Mouse (Mus musculus) liver, embryonic 11.5 days (tissue): ENCODE measurements around the gene Loxl3. TPM values are rescaled to one million over a fixed set of nuclear protein-coding genes. Genes with fewer than 3 reads are reported as not detected.

Source experiments
- ATAC-seq: fragments of 200-750 bp; cut with Nextera tagmentation; replicated peaks from 2 replicates; pipeline ENCODE4 v1.8.0; 2017; ENCODE audit warnings: moderate number of reproducible peaks, mild to moderate bottlenecking, moderate TSS enrichment, moderate library complexity; ENCODE audit not compliant: low FRiP score
- DNase-seq: peaks from one replicate; pipeline ENCODE4 v3.0.0-alpha.2; 2017; ENCODE audit warnings: low spot score
- H3K27ac ChIP-seq: fragments of 300-500 bp; sonication (generic); 2 replicates; pipeline ENCODE4 v1.5.1; 2014; ENCODE audit warnings: mild to moderate bottlenecking, low read depth, low read length, control low read depth
- H3K27me3 ChIP-seq: fragments of 300-500 bp; sonication (generic); replicated peaks from 2 replicates; pipeline ENCODE4 v1.6.1; 2014; ENCODE audit warnings: low read length, mixed read lengths; ENCODE audit not compliant: control insufficient read depth, insufficient read depth
- H3K36me3 ChIP-seq: fragments of 300-500 bp; sonication (generic); 2 replicates; pipeline ENCODE4 v1.6.1; 2014; ENCODE audit warnings: mild to moderate bottlenecking, low read length, moderate library complexity, mixed read lengths; ENCODE audit not compliant: control insufficient read depth, insufficient read depth
- H3K4me1 ChIP-seq: fragments of 300-500 bp; sonication (generic); replicated peaks from 2 replicates; pipeline ENCODE4 v1.6.1; 2014; ENCODE audit warnings: low read length, mixed read lengths; ENCODE audit not compliant: control insufficient read depth, insufficient read depth
- H3K4me2 ChIP-seq: fragments of 300-500 bp; sonication (generic); 2 replicates; pipeline ENCODE4 v1.6.1; 2014; ENCODE audit warnings: mild to moderate bottlenecking, control low read depth, moderate library complexity
- H3K4me3 ChIP-seq: fragments of 300-500 bp; sonication (generic); 2 replicates; pipeline ENCODE4 v1.5.1; 2014; ENCODE audit warnings: low read depth, low read length, control low read depth
- H3K9ac ChIP-seq: fragments of 300-500 bp; sonication (generic); 2 replicates; pipeline ENCODE4 v1.6.1; 2014; ENCODE audit warnings: low read depth, low read length, control low read depth
- H3K9me3 ChIP-seq: fragments of 300-500 bp; sonication (generic); 2 replicates; pipeline ENCODE4 v1.6.1; 2016; ENCODE audit warnings: low read length, inconsistent platforms, mixed read lengths; ENCODE audit not compliant: control insufficient read depth
- WGBS: fragments of 180-500 bp; shearing (Covaris S2); extraction: QIAGEN DNeasy Blood & Tissue Kit; methylation state at CpG from one replicate; pipeline ENCODE4 v1.1.7; 2014; 5-methylcytosine and 5-hydroxymethylcytosine counted together
- polyA plus RNA-seq: library from polyadenylated mRNA; unstranded; fragments of >200 nt; fragmentation: Nextera tagmentation; extraction: Ambion mirVana; gene quantifications from 2 replicates; pipeline ENCODE4 v1.2.1, GENCODE M21; 2014

The Loxl3 gene
- polyA plus RNA-seq, 1 experiment from 2014 or later: 6.2 TPM

DNA sequence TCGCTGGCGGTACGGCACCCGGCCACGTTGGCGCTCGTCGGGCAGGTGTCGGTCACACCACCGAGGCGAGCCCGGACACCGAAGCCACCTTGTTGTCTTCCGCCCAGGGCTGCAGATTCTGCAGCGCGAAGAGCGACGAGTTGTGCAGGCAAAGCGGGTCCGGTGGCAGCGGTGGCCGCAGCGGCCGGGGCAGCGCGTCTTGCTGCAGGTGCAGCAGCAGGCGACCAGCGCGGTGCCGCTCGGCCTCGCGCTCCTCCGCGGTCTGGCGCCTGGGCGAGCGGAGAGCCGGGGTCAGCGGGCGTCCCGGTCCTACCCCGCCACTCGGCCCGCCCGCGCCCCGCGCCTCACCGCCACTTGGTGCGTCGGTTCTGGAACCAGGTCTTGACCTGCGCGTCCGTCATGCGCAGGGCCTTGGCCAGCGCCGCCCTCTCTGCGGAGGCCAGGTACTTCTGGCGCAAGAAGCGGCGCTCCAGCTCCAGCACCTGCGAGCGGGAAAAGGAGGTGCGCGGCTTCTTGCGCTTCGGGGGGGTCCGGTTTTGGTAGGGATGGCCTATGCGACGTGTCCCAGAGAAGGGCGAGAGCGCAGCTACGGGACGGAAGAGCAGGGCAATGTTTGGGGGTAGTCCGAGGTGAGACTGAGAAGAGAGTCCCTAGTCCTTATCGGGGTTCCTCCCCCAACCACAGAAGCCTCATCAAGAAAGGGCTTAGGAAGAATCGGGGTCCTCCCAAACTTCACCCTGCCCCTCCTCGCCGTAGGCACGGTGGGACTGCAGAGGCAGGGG is 34.9 kb downstream of the Loxl3 start:
- Histone ChIP-seq H3K4me2 (peak overlapping the region; percentile 53), H3K36me3 (no peaks in the 10 kb centered on the region), H3K9ac (no peak overlapping the region), H3K27me3 (peaks cover 99% of the 10 kb centered on the region), H3K27ac (no peak overlapping the region), H3K4me1 (peaks cover 19% of the 10 kb centered on the region), H3K4me3 (peak overlapping the region; percentile 36), H3K9me3 (no peaks in the 10 kb centered on the region)
- ATAC-seq: no peak
- no peak for DNase-seq
- whole genome bisulfite sequencing: 1% methylated on average over 81 of the region's 81 CpGs

DNA sequence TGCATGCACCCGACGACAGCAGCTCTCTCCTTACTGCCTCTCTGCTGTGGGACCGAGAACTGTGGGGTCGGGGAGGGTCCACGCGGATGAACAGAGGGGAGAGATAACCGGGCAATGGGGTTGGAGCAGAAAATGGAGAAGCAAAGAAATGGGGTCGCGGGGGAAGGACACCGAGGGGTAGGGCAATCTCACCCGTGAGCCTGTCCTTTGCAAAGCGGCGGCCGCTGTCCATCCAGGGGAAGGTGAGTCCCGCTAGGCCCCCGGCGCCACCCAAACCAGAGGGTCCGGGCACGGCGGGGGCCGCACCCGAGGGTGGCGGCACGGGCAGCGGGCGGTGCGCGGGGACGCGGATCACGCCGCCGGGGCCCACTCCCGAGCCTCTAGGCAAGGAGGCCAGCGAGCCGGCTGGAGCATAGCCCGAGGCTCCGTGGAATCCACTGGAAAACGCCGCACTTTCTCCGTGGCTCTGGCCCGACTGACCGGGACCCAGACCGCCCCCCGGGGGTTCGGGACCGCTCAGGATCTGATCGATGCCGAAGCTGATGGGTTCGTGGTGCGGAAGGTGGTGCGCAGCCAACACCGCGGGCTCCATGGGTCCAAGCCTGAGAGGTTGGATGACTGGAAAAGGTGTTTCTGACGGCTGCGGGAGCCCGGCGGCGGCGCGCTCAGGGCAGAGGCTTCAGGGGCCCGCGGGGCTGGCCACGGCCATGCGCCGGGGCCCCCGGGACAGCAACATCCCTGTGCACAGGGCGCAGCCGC is 35.7 kb downstream of the Loxl3 start:
- H3K9ac ChIP-seq: no peak overlapping the region
- no peaks in the 10 kb centered on the region for H3K36me3 ChIP-seq
- no peak for ATAC-seq
- H3K9me3 ChIP-seq: no peaks in the 10 kb centered on the region
- peak overlapping the region; percentile 37 for H3K4me2 ChIP-seq
- DNase-seq: no peak
- H3K27ac ChIP-seq: no peak overlapping the region
- 2% methylated on average over 69 of the region's 69 CpGs for WGBS
- peaks cover 19% of the 10 kb centered on the region for H3K4me1 ChIP-seq
- H3K4me3 ChIP-seq: peak overlapping the region; percentile 31
- H3K27me3 ChIP-seq: peaks cover 99% of the 10 kb centered on the region

DNA sequence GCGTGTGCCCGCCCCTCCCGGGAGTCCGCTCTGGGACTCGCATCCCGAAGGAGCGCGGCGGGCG is 36.1 kb downstream of the Loxl3 start, which contains the start of gene Tlx2:
Gene Tlx2, minus strand, starts transcription at position 47 of the 64 bp plus-strand sequence.
- Histone ChIP-seq H3K27ac (no peak within 1 kb of the TSS), H3K4me1 (peaks cover 19% of the 10 kb centered on the region), H3K36me3 (no peaks in the 10 kb centered on the region), H3K27me3 (peaks cover 97% of the 10 kb centered on the region), H3K9ac (no peak within 1 kb of the TSS), H3K9me3 (no peaks in the 10 kb centered on the region), H3K4me2 (peak within 1 kb of the TSS; percentile 53), H3K4me3 (peak within 1 kb of the TSS; percentile 36)
- DNase-seq: no peak
- 1% methylated on average over 10 of the region's 10 CpGs for whole genome bisulfite sequencing
- ATAC-seq: no peak

DNA sequence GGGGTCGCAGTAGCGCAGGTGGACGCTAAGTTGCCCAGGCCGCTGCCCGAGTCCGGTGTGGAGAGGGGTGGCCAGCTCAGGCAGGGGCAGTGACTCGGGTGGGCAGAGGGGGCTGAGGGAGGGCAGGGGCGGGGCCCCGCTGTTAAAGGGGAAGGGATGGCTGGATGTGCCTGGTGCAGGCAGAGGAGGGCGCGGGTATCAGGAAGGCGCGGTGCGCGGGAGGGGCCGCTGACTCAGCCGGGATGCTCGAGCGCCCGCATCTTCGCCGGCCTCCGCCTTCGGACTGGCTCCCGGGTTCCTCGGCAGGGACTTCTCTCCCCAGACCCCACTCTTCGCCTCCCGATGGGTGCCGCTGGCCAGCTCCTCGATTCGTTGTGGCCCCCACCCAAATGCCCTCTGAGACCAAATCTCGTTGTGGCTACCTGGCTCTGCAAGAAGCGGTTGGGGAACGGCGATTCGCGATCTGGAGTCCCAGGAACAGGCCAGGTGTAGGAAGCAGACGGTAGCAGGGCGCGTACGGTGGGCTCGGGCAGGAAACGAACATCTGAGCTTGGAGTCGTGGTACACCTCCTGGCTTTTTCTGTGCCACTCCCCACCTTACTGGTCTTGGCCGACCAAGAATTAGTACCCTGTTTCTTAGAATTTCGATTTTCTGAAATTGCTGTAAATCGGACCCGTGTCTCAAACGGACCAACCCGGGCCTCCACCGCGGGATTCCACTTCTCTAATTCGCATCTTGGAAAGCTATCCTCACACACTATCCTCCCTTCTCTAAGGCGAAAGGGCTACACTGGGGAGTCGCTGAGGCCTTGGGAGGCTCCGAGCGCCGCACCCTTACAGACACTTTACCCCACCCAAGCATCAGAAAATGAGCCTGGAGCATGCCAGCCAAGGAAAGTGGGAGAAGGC is 36.6 kb downstream of the Loxl3 start:
- Histone ChIP-seq H3K4me3 (peak overlapping the region; percentile 31), H3K36me3 (no peaks in the 10 kb centered on the region), H3K9ac (no peak overlapping the region), H3K27me3 (peaks cover 93% of the 10 kb centered on the region), H3K27ac (no peak overlapping the region), H3K4me2 (peak overlapping the region; percentile 39), H3K9me3 (no peaks in the 10 kb centered on the region), H3K4me1 (peaks cover 19% of the 10 kb centered on the region)
- no peak for ATAC-seq
- peak; percentile 77 for DNase-seq
- 1% methylated on average over 58 of the region's 58 CpGs for WGBS

DNA sequence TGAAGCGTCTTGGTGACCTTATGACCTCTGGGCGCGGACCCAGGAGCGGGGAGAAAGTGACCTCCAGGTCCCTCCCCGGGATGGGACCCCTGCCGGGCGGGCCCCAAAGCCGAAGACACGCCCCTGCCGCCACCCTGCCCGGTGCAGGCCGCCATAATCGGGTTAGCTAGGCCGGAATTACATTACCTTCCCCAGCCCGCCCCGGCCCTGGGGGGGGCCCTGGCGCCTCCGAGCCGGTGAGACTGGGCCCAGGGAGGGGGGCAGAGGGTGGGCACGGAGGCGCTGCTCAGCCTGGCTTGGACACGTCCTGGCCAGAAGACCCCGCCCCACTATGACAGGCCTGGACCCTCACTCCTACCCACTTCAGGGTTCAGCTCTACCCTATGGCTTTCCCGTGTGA is 37.2 kb downstream of the Loxl3 start:
- peaks cover 90% of the 10 kb centered on the region for H3K27me3 ChIP-seq
- no peaks in the 10 kb centered on the region for H3K9me3 ChIP-seq
- peak overlapping the region; percentile 39; the same call in 1 of the 2 replicates for H3K4me2 ChIP-seq
- no peak for ATAC-seq
- no peak overlapping the region for H3K9ac ChIP-seq
- peaks cover 19% of the 10 kb centered on the region for H3K4me1 ChIP-seq
- no peak overlapping the region for H3K4me3 ChIP-seq
- no peaks in the 10 kb centered on the region for H3K36me3 ChIP-seq
- 4% methylated on average over 24 of the region's 24 CpGs for WGBS
- no peak for DNase-seq
- no peak overlapping the region for H3K27ac ChIP-seq

DNA sequence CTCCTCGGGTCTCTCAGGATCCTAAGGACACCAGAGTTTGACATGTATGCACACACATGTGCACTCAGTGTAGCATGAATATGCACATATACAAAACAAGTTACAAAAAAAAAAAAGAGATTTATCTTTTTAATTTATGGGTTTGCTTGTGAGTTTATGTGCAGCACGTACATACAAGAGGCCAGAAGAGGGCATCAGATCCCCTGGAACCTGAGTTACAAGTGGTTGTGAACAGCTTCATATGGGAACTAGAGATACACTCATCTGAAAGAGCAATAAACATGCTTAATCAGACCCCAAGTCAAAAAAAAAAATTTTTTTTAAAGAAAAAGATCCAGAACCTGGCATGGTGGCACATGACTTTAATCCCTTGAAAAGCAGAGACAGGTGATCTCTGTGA is 41.0 kb downstream of the Loxl3 start:
- ATAC-seq (no peak), DNase-seq (no peak)
- no peak overlapping the region for H3K4me3 ChIP-seq
- peaks cover 59% of the 10 kb centered on the region for H3K27me3 ChIP-seq
- no peak overlapping the region for H3K4me2 ChIP-seq
- no peaks in the 10 kb centered on the region for H3K36me3 ChIP-seq
- 31% methylated on average over 2 of the region's 2 CpGs for WGBS
- H3K27ac ChIP-seq: no peak overlapping the region
- no peaks in the 10 kb centered on the region for H3K9me3 ChIP-seq
- no peak overlapping the region for H3K9ac ChIP-seq
- peaks cover 15% of the 10 kb centered on the region for H3K4me1 ChIP-seq

DNA sequence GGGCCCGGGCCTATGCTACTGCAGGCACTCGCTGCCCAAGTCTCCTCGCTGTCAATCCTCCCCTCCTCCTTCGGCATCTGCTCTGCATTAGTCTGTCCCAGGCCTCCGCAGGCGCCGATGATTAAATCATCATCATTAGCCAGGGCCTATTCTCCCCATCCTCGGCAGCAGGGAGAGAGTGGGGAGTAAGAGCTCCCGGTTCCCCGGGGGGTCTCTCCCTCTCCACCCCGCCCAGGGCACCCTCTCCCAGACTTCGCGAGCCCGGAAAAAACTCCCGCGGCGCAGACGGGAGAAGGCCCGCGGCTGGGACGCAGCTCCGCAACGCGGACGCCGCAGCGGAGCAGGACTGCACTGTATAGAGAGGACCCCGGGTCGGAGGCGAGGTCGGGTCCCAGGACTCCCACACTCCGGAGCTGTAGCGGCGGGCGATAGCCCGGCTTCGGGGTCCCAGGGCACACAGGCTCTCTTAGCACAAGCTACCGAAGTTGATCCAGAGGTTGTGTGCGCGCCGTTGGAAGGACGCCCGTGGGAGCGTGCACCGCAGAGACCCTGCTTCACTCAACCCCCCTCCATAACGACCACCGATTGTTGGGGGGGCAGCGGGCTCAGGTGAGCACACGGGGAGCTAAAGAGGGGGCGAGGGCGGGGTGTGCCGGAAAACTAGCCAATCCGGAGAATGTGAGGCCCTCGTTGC is 43.8 kb downstream of the Loxl3 start, which contains the start of gene Pcgf1:
Gene Pcgf1, plus strand, starts transcription at position 240 of the 694 bp plus-strand sequence.
- peaks cover 38% of the 10 kb centered on the region for H3K27me3 ChIP-seq
- no peak for DNase-seq

DNA sequence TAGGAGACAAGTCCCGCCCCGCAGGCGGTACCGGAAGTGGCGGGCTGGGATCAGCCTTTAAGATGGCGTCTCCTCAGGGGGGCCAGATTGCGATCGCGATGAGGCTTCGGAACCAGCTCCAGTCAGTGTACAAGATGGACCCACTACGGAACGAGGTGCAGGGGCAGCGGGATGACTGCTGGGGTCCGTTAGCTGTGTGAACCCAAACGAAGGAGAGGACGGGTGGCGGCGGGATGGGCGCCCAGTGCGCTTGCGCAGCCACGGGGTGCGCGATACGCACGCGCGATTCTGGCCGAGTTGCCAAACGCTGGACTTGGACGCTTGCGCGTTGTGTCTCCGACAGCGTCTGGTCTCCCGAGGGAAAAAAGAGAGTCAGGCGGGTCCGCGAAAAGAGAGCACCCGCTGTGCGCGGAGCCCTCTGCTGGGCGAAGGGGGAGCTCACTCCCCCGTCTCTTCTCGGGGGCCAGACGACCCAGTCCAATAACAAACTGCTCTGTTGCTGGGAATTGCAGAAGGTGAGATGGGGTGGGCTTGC is 44.4 kb downstream of the Loxl3 start:
- Histone ChIP-seq H3K27ac (peak overlapping the region; percentile 81), H3K9me3 (no peaks in the 10 kb centered on the region), H3K4me3 (peak overlapping the region; percentile 76), H3K36me3 (peaks cover 12% of the 10 kb centered on the region; the same call in 1 of the 2 replicates), H3K4me1 (peaks cover 5% of the 10 kb centered on the region), H3K4me2 (peak overlapping the region; percentile 96), H3K9ac (peak overlapping the region; percentile 79), H3K27me3 (peaks cover 38% of the 10 kb centered on the region)
- ATAC-seq (peak; percentile 91), DNase-seq (peak; percentile 100)
- WGBS: under 1% methylated on average over 46 of the region's 46 CpGs

More for the DNA sequence above, 43.8 kb downstream of the Loxl3 start, which contains the start of gene Pcgf1:
- Histone ChIP-seq H3K9ac (peak within 1 kb of the TSS; percentile 79), H3K4me2 (peak within 1 kb of the TSS; percentile 96), H3K4me3 (peak within 1 kb of the TSS; percentile 76), H3K27ac (peak within 1 kb of the TSS; percentile 81), H3K9me3 (no peaks in the 10 kb centered on the region), H3K36me3 (peaks cover 12% of the 10 kb centered on the region; the same call in 1 of the 2 replicates), H3K4me1 (peaks cover 5% of the 10 kb centered on the region)
- under 1% methylated on average over 54 of the region's 54 CpGs for WGBS
- peak; percentile 59 for ATAC-seq
